In genomic region chr8:94452991-94453390, GRCm38 (mm10) we compare ENCODE assay signal across 4 mouse cellular contexts. TPM values are rescaled to one million over a fixed set of nuclear protein-coding genes. Genes with fewer than 3 reads are reported as not detected.
DNase-seq lines count a peak whose midpoint lies in the region; TF ChIP-seq lines count a peak whose summit lies in the region.
"Not testable (repeated sequence)": the region's sequence is repeated elsewhere in the genome, so short reads cannot be mapped to it uniquely, and the experiment has no call there.

No protein-coding gene starts in this region.

- H3K4me2 ChIP-seq in myocyte (ENCODE audit: low read depth): not testable (repeated sequence)

- not testable (repeated sequence) for H3K79me2 ChIP-seq in myocyte (ENCODE audit: control insufficient read depth, insufficient read depth)

- not testable (repeated sequence) for H3K9me3 ChIP-seq in heart, embryonic 10.5 days

- not testable (repeated sequence) for H3K4me1 ChIP-seq in heart, embryonic 10.5 days

- H3K36me3 ChIP-seq in heart, embryonic 10.5 days; myocyte (ENCODE audit: control insufficient read depth, insufficient read depth): not testable (repeated sequence)

- not testable (repeated sequence) for TF ChIP-seq POLR2A in myocyte (IDR thresholded peaks at IDR 0.05; ENCODE audit: insufficient read length, low read depth)

- H3K27me3 ChIP-seq in heart, embryonic 10.5 days (ENCODE audit: insufficient read depth, poor library complexity, severe bottlenecking): not testable (repeated sequence)
- H3K27me3 ChIP-seq in myocyte (ENCODE audit: control insufficient read depth, insufficient read depth, insufficient read length): peaks cover 19% of the 10 kb centered on the region

- not testable (repeated sequence) for H3ac ChIP-seq in myocyte (ENCODE audit: control insufficient read depth, insufficient read length)

- not testable (repeated sequence) for H3K4me3 ChIP-seq in heart, embryonic 10.5 days; myocyte

- H3K27ac ChIP-seq in heart, embryonic 10.5 days: not testable (repeated sequence)

- 86% methylated on average over 15 of the region's 15 CpGs for WGBS in heart, embryonic 10.5 days

- DNase-seq in R1 (ENCODE audit: low read depth, low spot score): peak; percentile 30
- DNase-seq in heart, adult 11 months: peak; percentile 90
- peak; percentile 1 for DNase-seq in heart, embryonic 10.5 days (ENCODE audit: low spot score)

TF ChIP-seq in myocyte, 11 proteins besides CTCF, POLR2A, EP300 and RAD21:
- peak; percentile 8 for TF ChIP-seq REST (IDR thresholded peaks at IDR 0.05; ENCODE audit: insufficient read depth, insufficient read length)

RNA-seq across cellular contexts. Expression of gene Nlrc5, which starts 18.8 kb away (rescaled TPM):
- polyA plus RNA-seq in heart, embryonic 10.5 days (2016; fragmentation: Nextera tagmentation; extraction: Ambion mirVana): not detected in 2 replicates
- polyA plus RNA-seq in myocyte (2012; fragmentation: generic; extraction: Trizol): 0.40 TPM

Comparison
In these comparisons a context has a peak if more than half of its experiments do, and no peak if none do; other contexts are left out.
1. DNase-seq: peak in every context shown above with its lines; median percentile 90 in heart, adult 11 months; 30 in R1; 1 in heart, embryonic 10.5 days.